Mouse (Mus musculus) ES-E14 (cell line): Measurements from ENCODE around the gene Pex12.

Experiments used
- CHD2 ChIP-seq: IDR thresholded peaks from 2 replicates; pipeline ENCODE4 v1.6.1; 2014; ENCODE audit warnings: mild to moderate bottlenecking, low read depth, low read length, inconsistent platforms
- HCFC1 ChIP-seq: IDR thresholded peaks from 2 replicates; pipeline ENCODE4 v1.6.1; 2012; ENCODE audit warnings: low read length, inconsistent platforms, borderline replicate concordance; ENCODE audit not compliant: insufficient read depth
- MAFK ChIP-seq: IDR thresholded peaks from 2 replicates; pipeline ENCODE4 v1.6.1; 2014; ENCODE audit warnings: mild to moderate bottlenecking, low read depth, low read length, inconsistent platforms; ENCODE audit not compliant: insufficient read depth
- ZNF384 ChIP-seq: IDR thresholded peaks from 2 replicates; pipeline ENCODE4 v1.6.1; 2012; ENCODE audit warnings: low read depth, low read length, inconsistent platforms

- TF ChIP-seq CHD2 (no peak), ZNF384 (no peak), MAFK (no peak), HCFC1 (no peak)
These were observed 39.7 kb downstream of the Pex12 start for GRCm38 (mm10) chr11:83262673-83263072.
